Mouse (Mus musculus): ENCODE results near the gene Ppm1n. TPM values are rescaled to one million over a fixed set of nuclear protein-coding genes. Genes with fewer than 3 reads are reported as not detected.

Gene Ppm1n
- not detected in 2 replicates for total RNA-seq (2014; fragmentation: Nextera tagmentation)
- total RNA-seq (2017), result not detected in 2 replicates
- polyA plus RNA-seq (2012), result not detected in 2 replicates

DNA sequence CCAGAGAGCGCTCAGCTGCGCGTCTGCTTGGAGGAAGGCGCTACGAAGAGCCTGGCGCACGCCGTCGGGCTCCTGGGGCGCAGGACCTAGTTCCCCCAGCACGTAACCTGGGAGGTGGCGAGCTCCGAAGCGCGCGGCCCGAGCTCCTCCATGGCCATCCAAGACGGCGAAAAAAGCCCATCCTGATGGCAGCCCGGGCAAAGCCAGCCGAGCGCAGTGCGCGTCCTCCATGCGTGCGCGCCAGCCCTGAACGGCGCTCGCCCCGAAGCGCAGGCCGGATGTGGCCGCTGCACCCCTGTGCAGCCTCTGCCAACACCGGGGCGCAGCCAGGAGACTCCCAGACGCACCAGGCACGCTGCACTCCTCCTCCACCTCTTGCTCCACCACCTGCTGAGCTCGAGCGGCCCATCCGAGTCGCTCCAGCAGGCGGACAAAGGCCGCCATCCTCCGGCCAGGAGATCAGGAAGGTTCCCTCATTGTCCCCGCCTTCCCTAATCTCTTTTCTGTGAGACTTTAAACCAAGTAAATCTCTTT is at the start of gene Ppm1n:
Ppm1n (minus strand) TSS at position 484 of the 534 bp plus-strand sequence.
- Histone ChIP-seq H3K9me3 (replicated peaks) (no peaks in the 10 kb centered on the region), H3K4me3 (ENCODE audit: low read depth, low read length) (peak within 1 kb of the TSS; percentile 9; the same call in 1 of the 2 replicates), H3K36me3 (replicated peaks) (no peaks in the 10 kb centered on the region), H3K4me1 (ENCODE audit: insufficient read depth, low read depth, low read length) (peaks cover 34% of the 10 kb centered on the region), H3K27me3 (ENCODE audit: insufficient read depth, low read length) (peaks cover 32% of the 10 kb centered on the region)
- TF ChIP-seq POLR2AphosphoS5 (IDR thresholded peaks at IDR 0.05; ENCODE audit: insufficient replicate concordance, low read depth, low read length) (no peak), CTCF (IDR thresholded peaks at IDR 0.05; ENCODE audit: low read depth, low read length) (no peak), GATA2 (IDR thresholded peaks at IDR 0.05; ENCODE audit: borderline replicate concordance, low read depth, low read length) (no peak), TAL1 (conservative IDR thresholded peaks at IDR 0.05; ENCODE audit: low read depth, low read length) (no peak), GATA1 (IDR thresholded peaks at IDR 0.05; ENCODE audit: borderline replicate concordance, low read length) (no peak)
- no peak for DNase-seq (ENCODE audit: low spot score)
- ATAC-seq (ENCODE audit: extremely low read depth, insufficient number of reproducible peaks, low FRiP score, poor library complexity, severe bottlenecking), result no peak

- Histone ChIP-seq H3K4me1 (ENCODE audit: insufficient read depth, low read depth, low read length) (peaks cover 41% of the 10 kb centered on the region), H3K36me3 (replicated peaks) (no peaks in the 10 kb centered on the region), H3K9me3 (replicated peaks) (no peaks in the 10 kb centered on the region), H3K27me3 (ENCODE audit: insufficient read depth, low read length) (peaks cover 20% of the 10 kb centered on the region), H3K4me3 (ENCODE audit: low read depth, low read length) (no peak overlapping the region)
- DNase-seq (ENCODE audit: low spot score) (no peak), ATAC-seq (ENCODE audit: extremely low read depth, insufficient number of reproducible peaks, low FRiP score, poor library complexity, severe bottlenecking) (no peak)
- 0 out of 2 replicates have a peak, but pooled peaks have one; percentile 8 for TF ChIP-seq CTCF (IDR thresholded peaks at IDR 0.05; ENCODE audit: low read depth, low read length)
- no peak for TF ChIP-seq POLR2AphosphoS5 (IDR thresholded peaks at IDR 0.05; ENCODE audit: insufficient replicate concordance, low read depth, low read length)
These were observed 48.6 kb upstream of the Ppm1n start for GRCm38 (mm10) chr7:19328425-19328824.

DNA sequence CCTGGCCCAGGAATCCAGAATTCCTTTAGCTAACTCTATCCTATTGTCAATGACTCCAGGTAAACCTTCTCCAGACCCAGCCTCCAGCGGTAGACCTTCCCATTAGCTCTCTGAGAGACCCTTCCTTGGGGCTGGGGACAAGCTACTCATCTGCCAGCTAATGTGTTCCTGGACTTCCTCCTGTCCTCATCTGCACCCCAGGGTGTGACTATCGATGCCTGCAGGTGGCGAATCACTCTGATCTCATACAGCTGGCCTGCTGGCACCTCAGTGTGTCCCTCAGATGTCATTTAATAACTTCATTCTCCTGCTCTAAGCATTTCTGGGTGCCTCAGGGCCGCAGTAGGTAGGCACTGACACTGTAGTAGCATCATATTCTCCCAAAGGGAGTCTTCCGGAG is 47.9 kb upstream of the Ppm1n start:
- TF ChIP-seq CTCF (IDR thresholded peaks at IDR 0.05; ENCODE audit: low read depth, low read length) (no peak), GATA1 (IDR thresholded peaks at IDR 0.05; ENCODE audit: borderline replicate concordance, low read length) (no peak), GATA2 (IDR thresholded peaks at IDR 0.05; ENCODE audit: borderline replicate concordance, low read depth, low read length) (no peak), TAL1 (conservative IDR thresholded peaks at IDR 0.05; ENCODE audit: low read depth, low read length) (no peak), POLR2AphosphoS5 (IDR thresholded peaks at IDR 0.05; ENCODE audit: insufficient replicate concordance, low read depth, low read length) (no peak)
- Histone ChIP-seq H3K9me3 (replicated peaks) (no peaks in the 10 kb centered on the region), H3K36me3 (replicated peaks) (no peaks in the 10 kb centered on the region), H3K4me1 (ENCODE audit: insufficient read depth, low read depth, low read length) (peaks cover 36% of the 10 kb centered on the region), H3K27me3 (ENCODE audit: insufficient read depth, low read length) (peaks cover 24% of the 10 kb centered on the region), H3K4me3 (ENCODE audit: low read depth, low read length) (no peak overlapping the region)
- ATAC-seq (ENCODE audit: extremely low read depth, insufficient number of reproducible peaks, low FRiP score, poor library complexity, severe bottlenecking) (no peak), DNase-seq (ENCODE audit: low spot score) (no peak)

- no peaks in the 10 kb centered on the region for H3K9me3 ChIP-seq (replicated peaks)
- ATAC-seq (ENCODE audit: extremely low read depth, insufficient number of reproducible peaks, low FRiP score, poor library complexity, severe bottlenecking) (peak; percentile 54), DNase-seq (ENCODE audit: low spot score) (peak; percentile 60)
- H3K36me3 ChIP-seq (replicated peaks), result no peaks in the 10 kb centered on the region
- peaks cover 31% of the 10 kb centered on the region for H3K4me1 ChIP-seq (ENCODE audit: insufficient read depth, low read depth, low read length)
- peaks cover 27% of the 10 kb centered on the region for H3K27me3 ChIP-seq (ENCODE audit: insufficient read depth, low read length)
- TF ChIP-seq CTCF (IDR thresholded peaks at IDR 0.05; ENCODE audit: low read depth, low read length) (no peak), GATA1 (IDR thresholded peaks at IDR 0.05; ENCODE audit: borderline replicate concordance, low read length) (no peak)
- peak overlapping the region; percentile 68 for H3K4me3 ChIP-seq (ENCODE audit: low read depth, low read length)
These were observed 47.3 kb upstream of the Ppm1n start for GRCm38 (mm10) chr7:19327128-19327527.

DNA sequence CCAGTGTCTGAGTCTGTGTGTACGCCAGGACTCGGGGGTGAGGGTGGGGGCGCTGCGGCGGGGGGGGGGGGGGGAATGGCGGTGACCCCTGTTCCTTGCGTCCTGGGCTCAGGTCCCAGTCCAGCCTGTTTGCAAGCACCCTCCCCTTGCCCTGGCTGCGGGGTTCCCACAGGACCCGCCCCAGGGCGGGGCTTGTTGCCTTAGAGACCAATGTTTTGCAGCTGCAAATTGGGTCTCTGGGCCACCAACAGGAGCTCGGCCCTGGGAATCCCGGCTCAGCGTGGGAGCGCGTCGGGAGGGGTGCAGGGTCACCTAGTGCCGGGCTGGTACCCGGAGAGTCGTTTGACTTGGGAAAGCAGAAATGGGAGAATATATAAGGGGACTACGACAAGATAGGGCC is 46.5 kb upstream of the Ppm1n start:
- ATAC-seq (ENCODE audit: extremely low read depth, insufficient number of reproducible peaks, low FRiP score, poor library complexity, severe bottlenecking), result peak; percentile 60; the same call in 1 of the 2 replicates
- DNase-seq (ENCODE audit: low spot score), result peak; percentile 59
- peaks cover 29% of the 10 kb centered on the region for H3K4me1 ChIP-seq (ENCODE audit: insufficient read depth, low read depth, low read length)
- H3K9me3 ChIP-seq (replicated peaks), result no peaks in the 10 kb centered on the region
- peaks cover 28% of the 10 kb centered on the region for H3K27me3 ChIP-seq (ENCODE audit: insufficient read depth, low read length)
- H3K4me3 ChIP-seq (ENCODE audit: low read depth, low read length), result peak overlapping the region; percentile 66; the same call in 1 of the 2 replicates
- H3K36me3 ChIP-seq (replicated peaks), result no peaks in the 10 kb centered on the region
- TF ChIP-seq CTCF (IDR thresholded peaks at IDR 0.05; ENCODE audit: low read depth, low read length) (no peak), GATA1 (IDR thresholded peaks at IDR 0.05; ENCODE audit: borderline replicate concordance, low read length) (no peak), GATA2 (IDR thresholded peaks at IDR 0.05; ENCODE audit: borderline replicate concordance, low read depth, low read length) (no peak), TAL1 (conservative IDR thresholded peaks at IDR 0.05; ENCODE audit: low read depth, low read length) (no peak), POLR2AphosphoS5 (IDR thresholded peaks at IDR 0.05; ENCODE audit: insufficient replicate concordance, low read depth, low read length) (no peak)

- Histone ChIP-seq H3K4me3 (ENCODE audit: low read depth, low read length) (no peak overlapping the region; the same call in 1 of the 2 replicates), H3K4me1 (ENCODE audit: insufficient read depth, low read depth, low read length) (peaks cover 29% of the 10 kb centered on the region), H3K36me3 (replicated peaks) (no peaks in the 10 kb centered on the region), H3K9me3 (replicated peaks) (no peaks in the 10 kb centered on the region), H3K27me3 (ENCODE audit: insufficient read depth, low read length) (peaks cover 30% of the 10 kb centered on the region)
- DNase-seq (ENCODE audit: low spot score), result no peak
- no peak for ATAC-seq (ENCODE audit: extremely low read depth, insufficient number of reproducible peaks, low FRiP score, poor library complexity, severe bottlenecking)
- TF ChIP-seq CTCF (IDR thresholded peaks at IDR 0.05; ENCODE audit: low read depth, low read length) (no peak), GATA2 (IDR thresholded peaks at IDR 0.05; ENCODE audit: borderline replicate concordance, low read depth, low read length) (no peak), POLR2AphosphoS5 (IDR thresholded peaks at IDR 0.05; ENCODE audit: insufficient replicate concordance, low read depth, low read length) (no peak), GATA1 (IDR thresholded peaks at IDR 0.05; ENCODE audit: borderline replicate concordance, low read length) (no peak), TAL1 (conservative IDR thresholded peaks at IDR 0.05; ENCODE audit: low read depth, low read length) (no peak)
These were observed 45.7 kb upstream of the Ppm1n start for GRCm38 (mm10) chr7:19325262-19326199.
